Mouse (Mus musculus): ENCODE measurements at regions not wholly inside any gene's neighbourhood (a gene's known extent, or its start where the extent isn't known, plus 50 kb on each side); places are given as distances from the start of the nearest gene placed in this dataset.
"Not testable (repeated sequence)": the region's sequence is repeated elsewhere in the genome, so short reads cannot be mapped to it uniquely, and the experiment has no call there.

- no peak overlapping the region for H3K4me3 ChIP-seq (ENCODE audit: insufficient read depth, low read length)
- H3K4me1 ChIP-seq (ENCODE audit: control insufficient read depth, insufficient read depth, low read length), result no peaks in the 10 kb centered on the region
- TF ChIP-seq CTCF (IDR thresholded peaks at IDR 0.05; ENCODE audit: borderline replicate concordance, insufficient read depth, low read length) (no peak), POLR2A (IDR thresholded peaks at IDR 0.05; ENCODE audit: low read depth, low read length) (no peak)
- H3K27ac ChIP-seq (ENCODE audit: insufficient read depth, low read length), result no peak overlapping the region
Measured at GRCm38 (mm10) chr7:69167456-69167855, 418.4 kb upstream of the Arrdc4 start.

GRCm38 (mm10) chr7:69161916-69162315, 412.9 kb upstream of the Arrdc4 start:
- no peak for TF ChIP-seq CTCF (IDR thresholded peaks at IDR 0.05; ENCODE audit: borderline replicate concordance, insufficient read depth, low read length)
- no peak for TF ChIP-seq POLR2A (IDR thresholded peaks at IDR 0.05; ENCODE audit: low read depth, low read length)
- H3K27ac ChIP-seq (ENCODE audit: insufficient read depth, low read length), result no peak overlapping the region
- no peak overlapping the region for H3K4me3 ChIP-seq (ENCODE audit: insufficient read depth, low read length)
- H3K4me1 ChIP-seq (ENCODE audit: control insufficient read depth, insufficient read depth, low read length), result no peaks in the 10 kb centered on the region

GRCm38 (mm10) chr7:69142351-69142750, 393.3 kb upstream of the Arrdc4 start:
- Histone ChIP-seq H3K27ac (ENCODE audit: insufficient read depth, low read length) (no peak overlapping the region), H3K4me1 (ENCODE audit: control insufficient read depth, insufficient read depth, low read length) (no peaks in the 10 kb centered on the region), H3K4me3 (ENCODE audit: insufficient read depth, low read length) (no peak overlapping the region)
- TF ChIP-seq CTCF (IDR thresholded peaks at IDR 0.05; ENCODE audit: borderline replicate concordance, insufficient read depth, low read length), result no peak
- TF ChIP-seq POLR2A (IDR thresholded peaks at IDR 0.05; ENCODE audit: low read depth, low read length), result no peak

- TF ChIP-seq POLR2A (IDR thresholded peaks at IDR 0.05; ENCODE audit: low read depth, low read length) (no peak), CTCF (IDR thresholded peaks at IDR 0.05; ENCODE audit: borderline replicate concordance, insufficient read depth, low read length) (no peak)
- no peak overlapping the region for H3K27ac ChIP-seq (ENCODE audit: insufficient read depth, low read length)
- no peak overlapping the region for H3K4me3 ChIP-seq (ENCODE audit: insufficient read depth, low read length)
- H3K4me1 ChIP-seq (ENCODE audit: control insufficient read depth, insufficient read depth, low read length), result no peaks in the 10 kb centered on the region
Measured at GRCm38 (mm10) chr7:69133441-69133840, 384.4 kb upstream of the Arrdc4 start.

- H3K4me1 ChIP-seq (ENCODE audit: control insufficient read depth, insufficient read depth, low read length); H3K4me3 ChIP-seq (ENCODE audit: insufficient read depth, low read length); H3K27ac ChIP-seq (ENCODE audit: insufficient read depth, low read length): not testable (repeated sequence)
Measured at GRCm38 (mm10) chr7:69101770-69102169, 352.7 kb upstream of the Arrdc4 start.

GRCm38 (mm10) chr7:69097587-69098095, 348.6 kb upstream of the Arrdc4 start:
- no peak overlapping the region for H3K27ac ChIP-seq (ENCODE audit: insufficient read depth, low read length)
- no peaks in the 10 kb centered on the region for H3K4me1 ChIP-seq (ENCODE audit: control insufficient read depth, insufficient read depth, low read length)
- TF ChIP-seq POLR2A (IDR thresholded peaks at IDR 0.05; ENCODE audit: low read depth, low read length) (no peak), CTCF (IDR thresholded peaks at IDR 0.05; ENCODE audit: borderline replicate concordance, insufficient read depth, low read length) (no peak)
- no peak overlapping the region for H3K4me3 ChIP-seq (ENCODE audit: insufficient read depth, low read length)

GRCm38 (mm10) chr7:69074780-69075179, 325.7 kb upstream of the Arrdc4 start:
- Histone ChIP-seq H3K27ac (ENCODE audit: insufficient read depth, low read length) (no peak overlapping the region), H3K4me1 (ENCODE audit: control insufficient read depth, insufficient read depth, low read length) (no peaks in the 10 kb centered on the region), H3K4me3 (ENCODE audit: insufficient read depth, low read length) (no peak overlapping the region)
- TF ChIP-seq POLR2A (IDR thresholded peaks at IDR 0.05; ENCODE audit: low read depth, low read length) (no peak), CTCF (IDR thresholded peaks at IDR 0.05; ENCODE audit: borderline replicate concordance, insufficient read depth, low read length) (no peak)

- Histone ChIP-seq H3K4me3 (ENCODE audit: insufficient read depth, low read length) (no peak overlapping the region), H3K27ac (ENCODE audit: insufficient read depth, low read length) (no peak overlapping the region), H3K4me1 (ENCODE audit: control insufficient read depth, insufficient read depth, low read length) (no peaks in the 10 kb centered on the region)
- TF ChIP-seq POLR2A (IDR thresholded peaks at IDR 0.05; ENCODE audit: low read depth, low read length) (no peak), CTCF (IDR thresholded peaks at IDR 0.05; ENCODE audit: borderline replicate concordance, insufficient read depth, low read length) (no peak)
Measured at GRCm38 (mm10) chr7:69062994-69063393, 314.0 kb upstream of the Arrdc4 start.

GRCm38 (mm10) chr7:69062506-69062905, 313.5 kb upstream of the Arrdc4 start:
- H3K27ac ChIP-seq (ENCODE audit: insufficient read depth, low read length), result no peak overlapping the region
- no peak overlapping the region for H3K4me3 ChIP-seq (ENCODE audit: insufficient read depth, low read length)
- H3K4me1 ChIP-seq (ENCODE audit: control insufficient read depth, insufficient read depth, low read length), result no peaks in the 10 kb centered on the region
- TF ChIP-seq POLR2A (IDR thresholded peaks at IDR 0.05; ENCODE audit: low read depth, low read length), result no peak

- no peak overlapping the region for H3K4me3 ChIP-seq (ENCODE audit: insufficient read depth, low read length)
- H3K4me1 ChIP-seq (ENCODE audit: control insufficient read depth, insufficient read depth, low read length), result no peaks in the 10 kb centered on the region
- TF ChIP-seq POLR2A (IDR thresholded peaks at IDR 0.05; ENCODE audit: low read depth, low read length) (no peak), CTCF (IDR thresholded peaks at IDR 0.05; ENCODE audit: borderline replicate concordance, insufficient read depth, low read length) (no peak)
- H3K27ac ChIP-seq (ENCODE audit: insufficient read depth, low read length), result no peak overlapping the region
Measured at GRCm38 (mm10) chr7:69062094-69062493, 313.1 kb upstream of the Arrdc4 start.

- Histone ChIP-seq H3K27ac (ENCODE audit: insufficient read depth, low read length) (no peak overlapping the region), H3K4me1 (ENCODE audit: control insufficient read depth, insufficient read depth, low read length) (no peaks in the 10 kb centered on the region), H3K4me3 (ENCODE audit: insufficient read depth, low read length) (no peak overlapping the region)
- no peak for TF ChIP-seq CTCF (IDR thresholded peaks at IDR 0.05; ENCODE audit: borderline replicate concordance, insufficient read depth, low read length)
- TF ChIP-seq POLR2A (IDR thresholded peaks at IDR 0.05; ENCODE audit: low read depth, low read length), result no peak
Measured at GRCm38 (mm10) chr7:69061242-69061641, 312.2 kb upstream of the Arrdc4 start.
